Mouse (Mus musculus) ES-Bruce4 (cell line): ENCODE results near the gene Asic1.

ENCODE experiments used
- CTCF ChIP-seq: IDR thresholded peaks from one replicate; pipeline ENCODE4 v1.8.1; 2011; ENCODE audit warnings: low read depth, low read length
- EP300 ChIP-seq: IDR thresholded peaks from 2 replicates; pipeline ENCODE4 v1.6.1; 2011; ENCODE audit warnings: low read depth, low read length; ENCODE audit not compliant: insufficient read depth
- POLR2A ChIP-seq: IDR thresholded peaks from one replicate; pipeline ENCODE4 v1.8.1; 2011; ENCODE audit warnings: low read length; ENCODE audit not compliant: insufficient read depth

DNA sequence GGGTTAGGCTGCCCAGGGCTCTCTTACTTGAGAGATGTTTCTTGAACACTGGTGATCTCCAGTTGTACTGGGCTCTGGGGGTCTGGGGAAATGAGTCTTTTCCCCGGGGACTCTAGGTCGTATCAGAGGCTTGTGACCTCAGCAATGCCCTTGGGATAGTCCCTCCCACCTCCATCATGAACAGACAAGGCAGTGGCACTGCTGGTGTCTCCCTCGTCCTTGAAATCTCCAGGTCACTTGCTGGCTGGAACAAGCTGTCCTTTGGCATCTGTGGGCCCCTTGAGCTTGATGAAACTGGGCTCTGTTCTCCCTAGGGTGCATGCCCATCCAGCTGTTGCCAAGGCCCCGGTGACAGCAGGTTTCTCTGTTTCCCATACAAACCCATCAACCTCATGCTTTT lies 44.0 kb downstream of the Asic1 start:
- TF ChIP-seq CTCF (no peak), POLR2A (no peak), EP300 (no peak)
